Comparison of ENCODE assay signal across 1 mouse cellular context in the genomic region with DNA sequence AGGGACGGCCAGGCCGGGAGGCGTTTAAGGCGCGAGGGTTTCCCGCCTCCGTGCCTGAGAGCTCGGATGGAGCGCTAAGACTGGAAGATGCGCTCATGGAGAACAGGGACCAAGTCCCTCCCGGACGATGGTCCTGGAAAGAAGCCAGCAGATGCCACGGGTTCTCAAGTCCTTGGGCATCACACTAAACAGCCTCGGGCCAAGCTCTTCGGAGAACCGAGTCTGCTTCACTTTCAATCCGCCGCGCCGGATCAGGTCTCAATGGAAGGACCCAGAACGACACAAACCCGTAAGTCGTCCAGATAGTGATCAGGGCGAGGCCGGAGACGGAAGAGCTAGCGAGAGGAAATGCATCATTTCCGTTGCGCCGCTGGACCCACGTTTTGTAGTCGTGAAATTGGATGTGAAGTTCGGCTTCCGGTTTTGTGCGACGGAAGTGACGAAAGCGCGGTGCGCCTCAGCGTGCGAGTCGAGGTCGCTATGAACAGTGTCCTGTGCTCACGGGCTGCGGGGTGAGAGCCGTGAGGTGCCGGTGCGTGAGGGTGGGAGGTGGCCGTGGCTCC.
TF ChIP-seq lines count a peak whose summit lies in the region.

A gene (plus strand): TSS at position 426 of the 563 bp plus-strand sequence.

TF ChIP-seq in myocyte, 11 proteins besides CTCF, POLR2A, EP300 and RAD21 (continued from another document):
- TF ChIP-seq E2F4 (IDR thresholded peaks at IDR 0.05; ENCODE audit: insufficient read depth): no peak
